Mouse (Mus musculus) kidney, adult 2 months (tissue): ENCODE data around the gene Cdc5l.

Experiments
- CTCF ChIP-seq: fragments of 200-500 bp; conservative IDR thresholded peaks from 2 replicates; pipeline ENCODE4 v1.5.1; 2011; ENCODE audit warnings: low read depth, mild to moderate bottlenecking, control low read depth, low read length, moderate library complexity, mixed read lengths; ENCODE audit not compliant: insufficient read depth, insufficient read length
- POLR2A ChIP-seq: fragments of 200-500 bp; IDR thresholded peaks from one replicate; pipeline ENCODE4 v1.6.1; 2011; ENCODE audit warnings: low read depth, low read length, control low read depth

GRCm38 (mm10) chr17:45389896-45390295 is 43.6 kb downstream of the Cdc5l start:
- TF ChIP-seq CTCF (no peak), POLR2A (no peak)
